16 mouse cellular contexts compared by ENCODE assay signal in the genomic region with DNA sequence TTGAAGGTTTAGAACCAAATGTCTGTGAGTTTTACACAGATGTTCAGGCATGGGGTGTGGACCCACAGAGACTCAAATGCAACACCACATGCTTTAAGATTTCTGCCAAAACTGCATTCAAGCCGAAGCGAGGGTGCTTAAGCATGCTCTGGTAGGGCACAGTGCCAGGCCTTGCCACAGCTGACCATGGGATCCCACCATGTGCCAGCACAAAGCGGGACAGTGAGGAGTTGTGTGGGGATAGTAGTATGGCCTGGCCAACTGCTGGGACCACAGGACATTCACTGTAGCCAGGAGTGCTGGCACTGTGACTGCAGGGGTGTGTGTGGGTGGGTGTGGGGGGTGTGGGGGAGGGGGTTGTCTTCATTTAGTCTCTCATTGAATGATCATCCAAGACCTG.
"Had no signal": no experiment of that assay in that cellular context is flagged by ENCODE, and none has a peak within 500 bp of the region (broad histone marks: within the 10 kb centered on the region; RNA-seq: fewer than 3 reads in every experiment).

No protein-coding gene starts in this region.

- ATAC-seq: midbrain, embryonic 16.5 days had no signal

- H3K27me3 ChIP-seq: neural tube, embryonic 15.5 days had no signal

- H3K4me3 ChIP-seq: layer of hippocampus, adult 2 months; limb, embryonic 10.5 days; liver, embryonic 15.5 days; megakaryocyte, embryonic 14.5 days; neural tube, embryonic 15.5 days had no signal

- H3K9ac ChIP-seq: liver, embryonic 15.5 days; lung, embryonic 14.5 days; neural tube, embryonic 15.5 days had no signal

- H3K4me2 ChIP-seq: liver, embryonic 11.5 days; liver, embryonic 15.5 days; lung, embryonic 14.5 days; midbrain, embryonic 11.5 days; neural tube, embryonic 15.5 days had no signal

- DNase-seq: kidney, postnatal 4 days; lung, embryonic 14.5 days; lung, postnatal 14 days; right cerebral cortex, adult 18-20 months; right cerebral cortex, postnatal 25 days; thymus, postnatal 4 days had no signal

- H3K9me3 ChIP-seq: limb, embryonic 10.5 days; liver, embryonic 15.5 days; megakaryocyte, embryonic 14.5 days; neural tube, embryonic 15.5 days had no signal

- H3K27ac ChIP-seq: kidney, postnatal 0 days; layer of hippocampus, adult 2 months; limb, embryonic 10.5 days; liver, embryonic 15.5 days; macrophage; neural tube, embryonic 15.5 days had no signal
